Comparison of ENCODE assay signal across 15 mouse cellular contexts in the genomic region with DNA sequence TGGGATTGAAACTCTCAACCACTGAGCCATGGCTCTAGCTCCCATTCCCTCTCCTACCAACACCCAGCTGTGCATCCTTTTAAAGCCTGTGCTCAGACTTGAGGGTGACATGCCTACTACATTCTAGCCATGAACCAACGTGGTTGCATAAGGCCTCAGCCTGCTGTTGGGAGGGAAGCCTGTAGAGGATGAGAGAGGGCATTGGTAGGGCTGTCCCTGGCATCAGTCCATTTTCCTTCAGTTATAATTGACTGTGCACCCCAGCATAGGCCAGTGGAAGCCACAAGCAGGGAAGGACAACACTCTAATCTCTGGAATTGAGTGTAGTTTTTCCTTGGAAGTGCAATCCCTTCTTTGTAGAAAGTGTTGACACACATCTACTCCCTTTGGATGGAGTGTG.
DNase-seq lines count a peak whose midpoint lies in the region; ATAC-seq and TF ChIP-seq lines count a peak whose summit lies in the region.
"Had no signal": no experiment of that assay in that cellular context is flagged by ENCODE, and none has a peak within 500 bp of the region (broad histone marks: within the 10 kb centered on the region; RNA-seq: fewer than 3 reads in every experiment).

No protein-coding gene starts in this region.

- H3K4me1 ChIP-seq in heart, embryonic 14.5 days (ENCODE audit: control insufficient read depth in 2 of 2, insufficient read depth in 2 of 2, low read length in 2 of 2) = peaks cover 17 to 32% of the 10 kb centered on the region in 2 experiments

- WGBS in heart, embryonic 14.5 days = 66% methylated on average over 1 of the region's 1 CpGs

- peak overlapping the region; percentile 76 to 80 for H3K27ac ChIP-seq in heart, embryonic 14.5 days (replicated peaks in 1 of 2; ENCODE audit: control insufficient read depth in 1 of 2, insufficient read depth in 1 of 2, low read depth in 2 of 2, low read length in 2 of 2)
- peak overlapping the region; percentile 87 for H3K27ac ChIP-seq in layer of hippocampus, adult 2 months
- H3K27ac ChIP-seq: hindbrain, embryonic 13.5 days; liver, embryonic 13.5 days; macrophage had no signal

- H3K4me2 ChIP-seq in heart, embryonic 14.5 days (ENCODE audit: low read length) = no peak overlapping the region
- H3K4me2 ChIP-seq: hindbrain, embryonic 13.5 days; liver, embryonic 13.5 days had no signal

- TF ChIP-seq CTCF in layer of hippocampus, adult 2 months (conservative IDR thresholded peaks at IDR 0.05) = no peak

- intact Hi-C loops in heart, postnatal 10 days (cut with DNase I) = no loop called here

- no peak overlapping the region for H3K4me3 ChIP-seq in heart, embryonic 14.5 days (ENCODE audit: control insufficient read depth in 1 of 2, insufficient read depth in 1 of 2, low read depth in 1 of 2, low read length in 2 of 2)
- H3K4me3 ChIP-seq in layer of hippocampus, adult 2 months = no peak overlapping the region
- H3K4me3 ChIP-seq: hindbrain, embryonic 13.5 days; liver, embryonic 13.5 days had no signal

- no peak for ATAC-seq in heart, embryonic 14.5 days (ENCODE audit: insufficient number of reproducible peaks, insufficient read depth, low FRiP score, low read depth)
- no peak for ATAC-seq in inflammation-experienced regulatory T-cells, adult 6 months

- no peaks in the 10 kb centered on the region for H3K27me3 ChIP-seq in heart, embryonic 14.5 days (ENCODE audit: control insufficient read depth, insufficient read depth, low read length)
- H3K27me3 ChIP-seq: hindbrain, embryonic 13.5 days; liver, embryonic 13.5 days had no signal

- peaks cover 4% of the 10 kb centered on the region; the same call in 1 of the 2 replicates for H3K36me3 ChIP-seq in heart, embryonic 14.5 days (ENCODE audit: control insufficient read depth, insufficient read depth, low read length)
- H3K36me3 ChIP-seq: hindbrain, embryonic 13.5 days; liver, embryonic 13.5 days had no signal

- no peaks in the 10 kb centered on the region for H3K9me3 ChIP-seq in heart, embryonic 14.5 days (ENCODE audit: control insufficient read depth, low read length)
- H3K9me3 ChIP-seq: hindbrain, embryonic 13.5 days; liver, embryonic 13.5 days had no signal

- no peak overlapping the region for H3K9ac ChIP-seq in heart, embryonic 14.5 days (ENCODE audit: low read length)
- H3K9ac ChIP-seq: hindbrain, embryonic 13.5 days; liver, embryonic 13.5 days had no signal

- DNase-seq in heart, postnatal 10 days = no peak
- DNase-seq in layer of hippocampus, adult 2 months (ENCODE audit: low spot score in 2 of 2) = no peak
- no peak for DNase-seq in layer of hippocampus, postnatal 25 days (ENCODE audit: extremely low spot score in 1 of 2, low spot score in 1 of 2)
- DNase-seq in 3T3-L1 (ENCODE audit: low read depth, low spot score) = peak; percentile 56
- peak; percentile 54 for DNase-seq in NIH3T3 (ENCODE audit: low read depth)
- DNase-seq: cerebellum, adult 9-11 months; gastrocnemius, postnatal 25 days; kidney, adult 11 months; liver, embryonic 13.5 days; midbrain, embryonic 14.5 days; thymus, postnatal 14 days had no signal

Comparison
In these comparisons a context has a peak if more than half of its experiments do, and no peak if none do; other contexts are left out.
1. DNase-seq: peak in 3T3-L1 (single experiment) and NIH3T3 (single experiment); none in heart, postnatal 10 days (0 of 2), layer of hippocampus, adult 2 months (0 of 2) and layer of hippocampus, postnatal 25 days (0 of 2).